Mouse (Mus musculus): ENCODE data around the gene Kdelr3. TPM values are rescaled to one million over a fixed set of nuclear protein-coding genes. Genes with fewer than 3 reads are reported as not detected.

Gene Kdelr3
- polyA plus RNA-seq, 1 experiment: 2.2 TPM

- H3K27ac ChIP-seq (replicated peaks; ENCODE audit: low read depth, low read length): no peak overlapping the region
- H3K4me3 ChIP-seq (ENCODE audit: insufficient read depth, low read depth, low read length): no peak overlapping the region
- no peaks in the 10 kb centered on the region for H3K4me1 ChIP-seq (ENCODE audit: control insufficient read depth, insufficient read depth, insufficient read length, low read length)
Measured at GRCm38 (mm10) chr15:79527192-79527591, 11.0 kb downstream of the Kdelr3 start.

GRCm38 (mm10) chr15:79527991-79528639, 11.9 kb downstream of the Kdelr3 start:
- Histone ChIP-seq H3K4me1 (ENCODE audit: control insufficient read depth, insufficient read depth, insufficient read length, low read length) (no peaks in the 10 kb centered on the region), H3K27ac (replicated peaks; ENCODE audit: low read depth, low read length) (no peak overlapping the region), H3K4me3 (ENCODE audit: insufficient read depth, low read depth, low read length) (no peak overlapping the region)

- no peak overlapping the region for H3K27ac ChIP-seq (replicated peaks; ENCODE audit: low read depth, low read length)
- no peaks in the 10 kb centered on the region for H3K4me1 ChIP-seq (ENCODE audit: control insufficient read depth, insufficient read depth, insufficient read length, low read length)
- H3K4me3 ChIP-seq (ENCODE audit: insufficient read depth, low read depth, low read length): no peak overlapping the region
Measured at GRCm38 (mm10) chr15:79529935-79530334, 13.7 kb downstream of the Kdelr3 start.

- Histone ChIP-seq H3K4me3 (ENCODE audit: insufficient read depth, low read depth, low read length) (no peak overlapping the region), H3K4me1 (ENCODE audit: control insufficient read depth, insufficient read depth, insufficient read length, low read length) (no peaks in the 10 kb centered on the region), H3K27ac (replicated peaks; ENCODE audit: low read depth, low read length) (no peak overlapping the region)
Measured at GRCm38 (mm10) chr15:79533796-79534195, 17.6 kb downstream of the Kdelr3 start.

- no peak overlapping the region for H3K27ac ChIP-seq (replicated peaks; ENCODE audit: low read depth, low read length)
- H3K4me3 ChIP-seq (ENCODE audit: insufficient read depth, low read depth, low read length): no peak overlapping the region
- H3K4me1 ChIP-seq (ENCODE audit: control insufficient read depth, insufficient read depth, insufficient read length, low read length): no peaks in the 10 kb centered on the region
Measured at GRCm38 (mm10) chr15:79543968-79544367, 27.8 kb downstream of the Kdelr3 start.

GRCm38 (mm10) chr15:79545496-79545895, 29.3 kb downstream of the Kdelr3 start:
- Histone ChIP-seq H3K4me1 (ENCODE audit: control insufficient read depth, insufficient read depth, insufficient read length, low read length) (no peaks in the 10 kb centered on the region), H3K4me3 (ENCODE audit: insufficient read depth, low read depth, low read length) (peak overlapping the region; percentile 77), H3K27ac (replicated peaks; ENCODE audit: low read depth, low read length) (peak overlapping the region; percentile 64)

- no peaks in the 10 kb centered on the region for H3K4me1 ChIP-seq (ENCODE audit: control insufficient read depth, insufficient read depth, insufficient read length, low read length)
- peak overlapping the region; percentile 97 for H3K27ac ChIP-seq (replicated peaks; ENCODE audit: low read depth, low read length)
- H3K4me3 ChIP-seq (ENCODE audit: insufficient read depth, low read depth, low read length): peak overlapping the region; percentile 77
Measured at GRCm38 (mm10) chr15:79545921-79546399, 29.7 kb downstream of the Kdelr3 start.

GRCm38 (mm10) chr15:79546410-79547288, 30.4 kb downstream of the Kdelr3 start, which contains the start of gene Ddx17:
TSS of gene Ddx17 (minus strand) at chr15:79546741.
- peak within 1 kb of the TSS; percentile 77 for H3K4me3 ChIP-seq (ENCODE audit: insufficient read depth, low read depth, low read length)
- H3K27ac ChIP-seq (replicated peaks; ENCODE audit: low read depth, low read length): peak within 1 kb of the TSS; percentile 97
- H3K4me1 ChIP-seq (ENCODE audit: control insufficient read depth, insufficient read depth, insufficient read length, low read length): no peaks in the 10 kb centered on the region

- Histone ChIP-seq H3K27ac (replicated peaks; ENCODE audit: low read depth, low read length) (peak overlapping the region; percentile 93), H3K4me1 (ENCODE audit: control insufficient read depth, insufficient read depth, insufficient read length, low read length) (no peaks in the 10 kb centered on the region)
Measured at GRCm38 (mm10) chr15:79547289-79547820, 31.1 kb downstream of the Kdelr3 start.

GRCm38 (mm10) chr15:79548226-79548625, 32.0 kb downstream of the Kdelr3 start:
- H3K4me3 ChIP-seq (ENCODE audit: insufficient read depth, low read depth, low read length): no peak overlapping the region
- H3K4me1 ChIP-seq (ENCODE audit: control insufficient read depth, insufficient read depth, insufficient read length, low read length): no peaks in the 10 kb centered on the region
- no peak overlapping the region for H3K27ac ChIP-seq (replicated peaks; ENCODE audit: low read depth, low read length)

More at GRCm38 (mm10) chr15:79547289-79547820, 31.1 kb downstream of the Kdelr3 start:
- peak overlapping the region; percentile 65 for H3K4me3 ChIP-seq (ENCODE audit: insufficient read depth, low read depth, low read length)

GRCm38 (mm10) chr15:79552566-79552965, 36.4 kb downstream of the Kdelr3 start:
- Histone ChIP-seq H3K4me3 (ENCODE audit: insufficient read depth, low read depth, low read length) (no peak overlapping the region), H3K27ac (replicated peaks; ENCODE audit: low read depth, low read length) (no peak overlapping the region), H3K4me1 (ENCODE audit: control insufficient read depth, insufficient read depth, insufficient read length, low read length) (no peaks in the 10 kb centered on the region)

GRCm38 (mm10) chr15:79559649-79560048, 43.4 kb downstream of the Kdelr3 start:
- Histone ChIP-seq H3K4me3 (ENCODE audit: insufficient read depth, low read depth, low read length) (no peak overlapping the region), H3K4me1 (ENCODE audit: control insufficient read depth, insufficient read depth, insufficient read length, low read length) (no peaks in the 10 kb centered on the region), H3K27ac (replicated peaks; ENCODE audit: low read depth, low read length) (no peak overlapping the region)

- H3K4me3 ChIP-seq (ENCODE audit: insufficient read depth, low read depth, low read length): no peak overlapping the region
- H3K27ac ChIP-seq (replicated peaks; ENCODE audit: low read depth, low read length): no peak overlapping the region
- no peaks in the 10 kb centered on the region for H3K4me1 ChIP-seq (ENCODE audit: control insufficient read depth, insufficient read depth, insufficient read length, low read length)
Measured at GRCm38 (mm10) chr15:79562417-79562816, 46.2 kb downstream of the Kdelr3 start.

GRCm38 (mm10) chr15:79575543-79576222, 59.5 kb downstream of the Kdelr3 start:
- H3K4me1 ChIP-seq (ENCODE audit: control insufficient read depth, insufficient read depth, insufficient read length, low read length): no peaks in the 10 kb centered on the region
- H3K27ac ChIP-seq (replicated peaks; ENCODE audit: low read depth, low read length): no peak overlapping the region
- H3K4me3 ChIP-seq (ENCODE audit: insufficient read depth, low read depth, low read length): no peak overlapping the region

GRCm38 (mm10) chr15:79576947-79577346, 60.7 kb downstream of the Kdelr3 start:
- H3K4me1 ChIP-seq (ENCODE audit: control insufficient read depth, insufficient read depth, insufficient read length, low read length): no peaks in the 10 kb centered on the region
- H3K4me3 ChIP-seq (ENCODE audit: insufficient read depth, low read depth, low read length): no peak overlapping the region

More at GRCm38 (mm10) chr15:79576947-79577346, 60.7 kb downstream of the Kdelr3 start:
- H3K27ac ChIP-seq (replicated peaks; ENCODE audit: low read depth, low read length): no peak overlapping the region
